Mouse (Mus musculus) embryonic fibroblast, embryonic 13.5 days (primary cell): ENCODE data around the gene Ntng2.

Experiments
- CTCF ChIP-seq: IDR thresholded peaks from 2 replicates; pipeline ENCODE4 v1.5.1; 2011; ENCODE audit warnings: mild to moderate bottlenecking, control low read depth, low read length, moderate library complexity, borderline replicate concordance; ENCODE audit not compliant: insufficient read depth
- POLR2A ChIP-seq: IDR thresholded peaks from 2 replicates; pipeline ENCODE4 v1.6.1; 2011; ENCODE audit warnings: low read depth, mild to moderate bottlenecking, control low read depth, low read length, moderate library complexity

- TF ChIP-seq CTCF (no peak), POLR2A (no peak)
These were observed 13.5 kb downstream of the Ntng2 start for GRCm38 (mm10) chr2:29239329-29239728.
